Mouse (Mus musculus) left cerebral cortex, postnatal 4 days (tissue): ENCODE results near the gene Tpm3. TPM values are rescaled to one million over a fixed set of nuclear protein-coding genes. Genes with fewer than 3 reads are reported as not detected.

Experiments used
- DNase-seq: peaks from one replicate; pipeline ENCODE4 v3.0.0-alpha.2; 2022
- intact Hi-C: fragments of 180-260 bp; cut with DNase I; formaldehyde crosslinking; loops from one replicate; pipeline ENCODE4 v1.15.1; 2025
- microRNA-seq: library from miRNA; unstranded; fragments of <30 nt; microRNA quantifications from one replicate; pipeline ENCODE4 v1.2.0, GENCODE M21; 2022
- total RNA-seq, 2 experiments: library from RNA; stranded (reverse); gene quantifications; 2 replicates each; pipeline ENCODE4 v1.2.3; 2021

The Tpm3 gene
- total RNA-seq, 2 experiments from 2014 or later: 291 to 310 TPM

DNA sequence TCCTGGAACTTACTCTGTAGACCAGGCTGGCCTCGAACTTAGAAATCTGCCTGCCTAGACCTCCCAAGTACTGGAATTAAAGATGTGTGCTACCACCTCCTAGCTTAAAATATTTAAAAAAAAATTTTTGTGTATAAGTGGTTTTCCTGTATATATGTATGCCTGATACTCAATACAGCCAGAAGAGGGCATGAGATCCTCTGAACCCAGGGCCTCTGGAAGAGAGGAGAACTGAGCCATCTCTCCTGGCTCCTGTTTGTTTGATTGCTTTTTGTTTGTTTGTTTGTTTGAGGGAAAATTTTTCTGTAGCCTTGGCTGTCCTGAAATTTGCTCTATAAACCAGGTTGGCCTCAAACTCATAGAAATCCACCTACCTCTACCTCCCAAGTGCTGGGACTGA is 60.9 kb downstream of the Tpm3 start:
- DNase-seq: no peak
- intact Hi-C loops: no loop called here

DNA sequence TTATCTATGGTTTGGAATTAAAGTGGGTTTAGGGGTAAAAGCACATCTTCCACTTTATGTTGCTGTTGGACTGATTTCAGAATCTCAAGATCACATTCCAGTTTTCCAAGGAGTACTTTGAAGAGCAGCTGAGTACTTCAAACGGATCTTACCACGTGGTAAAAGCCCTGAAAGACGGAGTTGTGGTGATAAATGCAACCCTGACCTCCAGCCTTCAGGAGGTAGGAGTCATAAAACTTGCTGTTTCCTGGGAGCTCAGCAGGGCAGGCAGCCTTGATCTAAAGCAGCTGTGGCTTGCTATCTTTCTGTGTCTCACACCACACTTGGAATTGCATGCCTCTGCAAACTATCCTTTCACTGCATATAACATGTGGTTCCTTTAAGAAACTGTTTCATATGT is 62.0 kb downstream of the Tpm3 start:
- intact Hi-C loops: no loop called here
- DNase-seq: no peak

DNA sequence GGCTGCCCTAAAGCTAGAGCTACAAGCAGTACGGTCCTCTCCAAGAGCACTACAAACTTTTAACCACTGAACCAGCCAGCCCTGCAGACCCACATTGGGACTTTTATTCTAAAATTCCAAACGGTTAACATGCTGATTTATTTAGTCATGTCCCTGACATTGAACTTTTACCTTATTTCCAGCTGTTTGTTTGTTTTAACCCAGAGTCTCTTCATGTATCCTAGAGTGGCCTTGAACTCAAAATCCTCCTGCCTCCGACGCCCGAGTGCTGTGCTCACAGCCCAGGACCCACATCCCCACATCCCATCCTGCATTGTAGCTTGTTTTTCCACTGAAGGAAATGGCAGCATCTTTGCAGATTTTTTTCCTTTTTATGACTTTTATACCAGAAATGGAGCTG is 62.5 kb downstream of the Tpm3 start:
- intact Hi-C loops: no loop called here
- DNase-seq: no peak

DNA sequence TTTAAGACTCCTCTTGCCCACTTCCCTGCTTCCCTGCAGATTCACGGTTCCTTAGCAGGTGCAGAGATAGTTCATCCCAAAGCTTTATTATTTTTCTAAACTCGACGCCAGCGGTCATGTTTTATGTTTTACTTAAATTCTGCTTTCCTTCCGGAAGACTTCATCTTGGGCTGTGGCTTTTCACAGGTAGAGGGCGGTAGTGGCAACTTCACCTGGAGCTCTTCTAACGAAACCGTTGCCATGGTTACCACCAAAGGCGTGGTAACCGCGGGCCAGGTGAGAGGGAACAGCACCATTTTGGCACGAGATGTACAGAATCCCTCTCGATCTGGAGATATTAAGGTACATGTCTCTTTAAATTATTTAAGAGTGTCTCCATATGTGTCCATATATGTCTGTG is 64.2 kb downstream of the Tpm3 start:
- intact Hi-C loops: no loop called here
- peak; percentile 9 for DNase-seq

DNA sequence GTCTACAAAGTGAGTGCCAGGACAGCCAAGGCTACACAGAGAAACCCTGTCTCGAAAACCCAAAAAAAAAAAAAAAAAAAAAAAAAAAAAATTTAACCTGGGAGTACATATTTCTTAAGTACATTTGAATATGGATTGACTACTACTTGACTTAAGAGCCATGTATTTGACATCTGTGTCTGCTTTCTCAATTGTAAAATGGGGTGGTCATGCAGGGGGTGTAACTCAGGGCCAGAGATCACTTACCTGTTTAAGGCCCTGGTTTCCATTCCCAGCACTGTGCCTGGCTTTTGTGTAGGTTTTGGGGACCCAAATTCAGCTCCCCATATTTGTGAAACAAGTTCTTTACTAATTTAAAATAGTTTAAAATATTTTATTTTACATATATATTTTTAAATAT is 65.2 kb downstream of the Tpm3 start:
- intact Hi-C loops: no loop called here
- DNase-seq: no peak

DNA sequence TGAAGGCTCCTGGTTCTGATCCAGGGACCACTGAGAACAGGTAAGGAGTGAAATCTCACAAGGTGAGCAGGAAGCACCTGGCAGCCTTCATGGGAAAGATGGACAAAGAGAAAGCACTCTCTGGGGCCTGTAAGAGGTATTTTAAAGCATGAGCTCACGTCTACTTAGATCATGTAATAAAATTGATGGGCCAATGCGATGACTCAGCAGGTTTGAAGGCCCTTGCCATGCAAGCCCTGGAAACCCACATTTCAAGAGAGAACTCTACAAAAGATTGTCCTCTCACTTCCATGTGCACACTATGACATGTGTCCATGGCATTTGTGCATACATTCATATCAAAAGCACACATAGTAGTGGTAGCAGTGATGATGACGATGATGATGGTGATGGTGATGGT is 67.5 kb downstream of the Tpm3 start:
- no peak for DNase-seq
- intact Hi-C loops: no loop called here

DNA sequence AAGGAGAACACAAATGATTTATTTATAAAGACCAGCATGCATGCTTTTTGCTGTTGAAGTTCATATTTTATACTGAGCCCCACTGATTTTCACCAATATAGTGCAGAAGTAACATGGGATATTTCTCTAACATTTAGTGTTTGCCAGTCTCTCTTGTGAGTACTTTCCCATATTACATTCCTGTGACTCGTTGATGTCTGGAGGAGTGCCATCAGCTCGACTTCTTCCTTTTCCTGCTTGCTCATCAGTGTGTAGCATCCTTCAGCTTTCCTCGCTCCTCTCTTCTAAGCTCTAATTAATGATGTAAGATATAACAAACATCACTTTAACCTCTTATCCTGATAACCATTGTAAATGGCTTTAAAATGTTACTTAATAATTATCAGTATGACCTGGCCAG is 73.0 kb downstream of the Tpm3 start:
- DNase-seq: no peak
- intact Hi-C loops: no loop called here

DNA sequence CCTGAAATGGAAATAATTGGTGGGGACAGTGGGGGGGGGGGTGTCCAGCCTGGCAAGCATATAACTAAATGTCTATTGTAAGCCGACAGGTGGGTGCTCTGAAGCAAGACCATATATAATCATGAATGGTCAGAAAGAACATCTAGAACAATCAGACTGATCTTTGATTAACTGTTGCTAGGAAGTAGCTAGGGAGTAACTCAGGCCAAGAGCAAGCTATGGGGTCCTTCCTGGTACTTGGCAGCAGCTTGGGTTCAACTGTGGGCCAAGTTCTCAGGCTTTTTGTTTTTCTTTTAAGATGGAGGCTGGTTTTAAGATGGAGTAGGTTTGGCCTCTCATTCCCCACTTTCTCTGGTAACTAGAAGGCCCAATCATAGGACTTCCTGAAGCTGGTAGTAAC is 74.2 kb downstream of the Tpm3 start:
- DNase-seq: no peak
- intact Hi-C loops: no loop called here

Small RNAs within 50 kb of the gene (microRNA-seq; reads per million reads assigned to microRNA genes)
- 6.9 reads per million, percentile 17 among the genes with 10 or more reads in this experiment for gene Mir190b

Other genes with a start within 250 kb of the Tpm3 start
- gene She, start 241.3 kb upstream of the Tpm3 start, total RNA-seq: 1 to 10 TPM; 3.0 to 3.4 TPM
- 1 to 10 TPM; 1.8 to 1.9 TPM for gene Il6ra, start 159.5 kb upstream of the Tpm3 start, total RNA-seq
- gene Atp8b2, start 109.1 kb upstream of the Tpm3 start, total RNA-seq: 10 to 100 TPM; 80.1 to 86.5 TPM
- gene Hax1, start 73.9 kb upstream of the Tpm3 start, total RNA-seq: 10 to 100 TPM; 55.0 to 60.9 TPM
- 10 to 100 TPM; 72.3 to 83.5 TPM for gene 4933434E20Rik, start 21.0 kb upstream of the Tpm3 start, total RNA-seq
- gene Ubap2l, start 20.0 kb upstream of the Tpm3 start, total RNA-seq: 100 to 1,000 TPM; 212 to 217 TPM
- under 1 TPM; 0.46 to 0.50 TPM for gene Nup210l, start 31.5 kb downstream of the Tpm3 start, total RNA-seq
- 1,000 to 10,000 TPM; 1,145 to 1,256 TPM for gene Rps27, start 141.0 kb downstream of the Tpm3 start, total RNA-seq
- gene Rab13, start 141.0 kb downstream of the Tpm3 start, total RNA-seq: 10 to 100 TPM; 11.5 to 12.1 TPM
- 10 to 100 TPM; 42.7 to 53.0 TPM for gene Jtb, start 158.9 kb downstream of the Tpm3 start, total RNA-seq
- gene Creb3l4, start 170.9 kb downstream of the Tpm3 start, total RNA-seq: under 1 TPM; 0.24 to 0.28 TPM
- gene Slc39a1, start 175.5 kb downstream of the Tpm3 start, total RNA-seq: 10 to 100 TPM; 41.2 TPM
- gene Crtc2, start 181.5 kb downstream of the Tpm3 start, total RNA-seq: 10 to 100 TPM; 29.6 to 31.4 TPM
- 10 to 100 TPM; 29.8 to 29.9 TPM for gene Dennd4b, start 192.5 kb downstream of the Tpm3 start, total RNA-seq
- 100 to 1,000 TPM; 101 to 117 TPM for gene Gatad2b, start 220.5 kb downstream of the Tpm3 start, total RNA-seq